Mouse (Mus musculus) regulatory T cell (primary cell): ENCODE measurements around the gene Lhfp.

Experiments
- in situ Hi-C: fragments of 300-600 bp; cut with MboI, MseI; formaldehyde crosslinking; loops from one replicate; pipeline ENCODE4 v1.15.1; 2025; ENCODE audit warnings: high pct_unique_total_duplicates

Lhfp gene

DNA sequence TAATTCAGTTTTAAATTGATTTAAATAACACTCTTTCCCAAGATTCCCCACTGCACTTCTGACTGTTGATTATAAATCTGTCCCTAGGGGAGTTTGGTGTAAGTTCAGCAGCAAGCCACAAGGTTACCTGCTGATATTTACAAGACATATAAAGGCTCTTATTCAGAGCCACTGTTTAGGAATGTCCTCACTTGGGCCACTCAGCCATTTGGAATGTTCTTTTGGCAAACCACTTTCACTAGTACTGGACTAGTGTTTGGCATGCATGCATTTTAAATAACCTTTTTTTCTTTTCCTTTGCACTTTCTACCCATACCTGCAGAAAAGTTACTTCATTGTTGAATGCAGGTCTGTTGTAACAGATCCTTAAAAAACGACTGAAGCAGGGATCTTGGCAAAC is 109.8 kb downstream of the Lhfp start:
- in situ Hi-C loops = no loop called here

DNA sequence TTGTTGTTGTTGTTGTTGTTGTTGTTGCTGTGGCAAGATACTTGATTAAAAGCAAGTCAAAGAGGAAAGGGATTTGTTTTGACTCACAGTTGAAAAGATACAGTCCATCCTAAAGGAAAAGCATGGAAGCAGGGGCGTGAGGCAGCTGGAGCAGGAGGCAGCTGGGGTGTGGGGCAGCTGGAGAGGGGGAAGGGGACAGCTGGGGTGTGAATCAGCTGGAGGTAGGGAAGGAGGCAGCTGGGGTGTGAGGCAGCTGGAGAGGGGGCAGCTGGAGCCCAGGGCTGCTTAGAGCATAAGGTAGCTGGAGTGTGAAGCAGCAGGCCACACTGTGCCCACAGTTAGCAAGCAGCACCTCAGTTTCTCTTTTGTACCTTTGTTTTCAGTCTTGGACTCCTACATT is 110.3 kb downstream of the Lhfp start:
- in situ Hi-C loops = no loop called here

DNA sequence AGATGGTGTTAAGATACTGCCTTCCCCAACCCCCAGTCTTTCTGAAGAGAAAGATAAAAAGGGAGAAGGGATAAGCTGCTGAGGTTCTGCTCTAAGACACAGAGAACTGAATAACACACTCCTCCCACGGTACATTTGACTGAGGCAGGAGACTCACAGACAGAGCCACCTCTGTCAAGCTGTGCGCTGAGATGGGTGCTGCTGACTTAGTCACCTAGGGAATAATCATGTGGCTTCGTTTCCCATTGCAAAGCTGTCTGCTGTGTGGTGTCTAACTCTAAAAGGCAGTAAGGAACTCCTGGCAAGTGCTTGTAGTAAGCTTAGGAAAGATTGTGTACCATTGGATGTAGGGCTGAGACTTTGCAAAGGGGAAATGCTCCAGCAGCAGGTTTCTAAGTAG is 120.6 kb downstream of the Lhfp start:
- in situ Hi-C loops = no loop called here

DNA sequence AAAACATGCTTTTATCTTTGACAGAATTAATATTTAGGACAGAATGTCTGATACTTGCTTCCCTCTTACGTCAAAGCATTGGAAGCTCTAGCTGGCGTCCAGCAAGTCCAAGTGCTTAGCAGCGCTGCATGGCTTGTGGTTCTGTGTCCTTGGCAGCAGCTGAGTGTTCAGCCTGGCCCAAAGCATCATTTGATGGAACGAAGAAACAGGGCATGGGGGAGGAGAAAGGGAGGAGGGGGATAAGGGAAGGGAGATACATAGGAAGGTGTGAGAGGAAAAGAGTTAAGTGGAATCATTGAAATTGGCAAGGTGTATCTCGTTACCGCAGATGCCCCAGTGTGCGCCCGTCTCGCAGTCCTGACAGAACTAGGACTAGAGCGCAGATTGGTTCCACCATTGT is 124.0 kb downstream of the Lhfp start:
- in situ Hi-C loops = no loop called here

DNA sequence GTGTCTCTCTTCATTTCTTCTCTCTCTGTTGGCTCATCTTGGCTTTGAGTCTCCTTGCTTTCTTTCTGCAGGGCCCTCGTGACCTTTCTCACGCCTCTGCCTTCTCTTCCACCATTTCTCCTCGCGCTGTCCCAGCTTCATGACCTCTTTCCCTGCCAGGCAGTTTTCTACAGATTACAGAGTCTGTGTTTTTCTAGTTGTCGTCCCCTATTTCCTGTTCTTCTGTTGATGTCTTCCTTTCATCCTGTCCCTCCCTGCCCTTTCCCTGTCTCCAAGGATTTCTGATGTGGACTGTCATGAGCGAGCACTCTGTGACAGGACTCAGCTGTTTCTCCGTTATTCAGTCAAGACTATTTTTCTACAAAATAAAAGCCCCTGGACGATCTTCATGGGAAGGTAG is 124.7 kb downstream of the Lhfp start:
- in situ Hi-C loops = no loop called here

DNA sequence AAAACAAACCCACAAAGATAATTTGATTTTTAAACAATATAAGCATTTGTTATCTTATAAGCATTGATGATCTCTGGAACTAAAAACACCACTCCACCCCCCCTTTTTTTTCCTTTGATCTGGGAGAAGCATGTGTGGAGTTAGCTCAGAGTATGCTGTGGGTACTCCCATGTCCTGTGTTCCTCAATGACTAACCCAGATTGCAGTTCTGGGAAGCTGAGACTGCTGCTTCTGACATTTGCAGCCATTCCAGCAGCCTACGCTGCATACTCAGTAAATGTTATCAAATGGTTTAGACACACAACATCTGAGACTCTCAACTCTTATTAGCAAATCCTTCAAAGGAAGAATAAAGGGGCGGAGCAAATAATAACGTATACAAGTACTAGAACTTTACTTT is 128.2 kb downstream of the Lhfp start:
- in situ Hi-C loops = no loop called here

DNA sequence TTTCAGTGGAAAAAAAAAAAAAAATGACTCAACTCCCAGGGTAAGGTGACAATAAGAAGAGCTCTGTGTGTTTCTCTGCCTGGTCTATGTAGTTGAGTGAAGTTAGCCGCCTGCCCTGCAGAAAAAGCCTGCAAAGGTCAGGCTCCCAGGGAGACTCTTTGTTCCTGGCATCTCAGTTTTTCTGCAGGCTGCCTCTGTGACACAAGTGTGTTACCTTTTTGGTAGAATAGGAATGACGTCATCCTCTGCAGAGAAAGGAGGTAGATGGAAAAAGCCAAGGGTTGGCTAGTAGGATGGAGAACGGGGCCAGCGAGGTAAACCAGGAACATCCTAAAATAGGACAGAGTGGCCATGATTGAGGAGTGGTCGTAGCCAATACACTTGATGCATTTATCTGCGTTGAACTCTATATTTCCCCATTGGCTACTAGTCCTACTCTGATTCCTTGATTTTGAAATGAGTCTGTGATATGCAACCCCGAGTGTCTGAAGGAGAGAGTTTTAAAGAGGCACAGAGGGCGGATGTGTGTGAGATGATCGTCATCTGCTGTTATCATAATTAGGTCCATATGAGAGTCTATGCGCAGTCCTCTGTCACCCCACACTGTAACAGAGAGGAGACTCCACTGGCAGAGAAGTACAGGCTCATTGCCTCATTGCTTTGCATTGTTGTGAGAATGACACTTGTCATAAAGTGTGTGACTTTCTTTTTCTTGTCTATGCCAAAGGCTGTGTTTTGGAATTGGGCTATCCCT is 132.2 kb downstream of the Lhfp start:
- in situ Hi-C loops = no loop called here

DNA sequence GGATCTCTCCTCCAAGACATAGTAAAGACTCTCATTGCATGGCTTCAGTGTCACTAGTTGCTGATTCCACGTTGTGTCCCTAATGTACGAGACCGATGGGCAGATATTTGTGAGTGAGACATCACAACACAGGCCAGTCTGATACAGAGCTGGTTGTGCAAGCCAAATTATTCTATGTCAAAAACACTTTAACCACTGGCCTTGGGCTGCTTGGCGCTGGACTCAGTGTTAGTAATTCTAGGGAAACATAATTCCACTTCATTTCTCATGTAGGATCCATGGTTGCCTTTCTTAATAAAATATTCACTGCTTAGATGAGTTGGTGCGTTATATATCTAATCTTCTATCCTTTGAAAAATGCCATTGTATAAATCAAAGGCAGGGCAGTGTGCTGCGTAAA is 138.6 kb downstream of the Lhfp start:
- in situ Hi-C loops = no loop called here

DNA sequence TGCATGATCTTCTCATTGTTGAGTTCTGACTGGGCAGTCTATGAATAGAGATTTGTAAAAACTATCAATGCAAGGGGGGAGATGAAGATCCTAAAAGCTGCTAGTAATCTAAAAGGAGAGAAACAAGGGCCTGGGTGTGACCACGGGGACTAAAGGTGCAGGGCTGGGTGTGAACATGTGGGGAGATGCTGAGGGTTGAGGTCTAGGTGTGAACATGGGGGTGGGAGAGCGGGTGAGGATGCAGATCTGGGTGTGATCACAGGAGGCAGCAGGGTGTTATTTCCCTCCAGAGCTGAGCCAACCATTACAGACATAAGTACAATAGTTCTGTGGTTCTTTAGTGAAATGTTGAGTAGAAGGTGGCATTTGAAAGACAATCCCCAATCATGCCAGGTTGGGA is 144.1 kb downstream of the Lhfp start:
- in situ Hi-C loops = no loop called here

DNA sequence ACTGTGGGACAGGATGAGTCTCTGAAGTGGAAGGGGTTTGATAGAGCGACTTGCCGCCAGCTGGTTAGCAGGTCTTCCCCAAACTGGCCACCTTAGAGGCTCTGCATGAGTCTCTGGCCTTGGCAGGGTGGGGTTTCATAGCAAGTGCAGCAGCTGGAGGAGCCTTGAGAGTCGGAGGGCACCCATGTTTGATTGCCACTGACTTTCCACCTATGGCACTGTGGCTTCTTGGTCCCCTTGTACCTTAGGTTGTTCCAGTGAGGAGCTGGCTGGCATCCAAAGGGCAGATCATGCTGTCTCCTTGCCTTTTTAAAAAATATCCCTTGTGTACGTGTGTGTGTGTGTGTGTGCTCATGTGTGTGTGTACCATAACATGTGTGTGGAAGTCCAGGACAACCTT is 152.1 kb downstream of the Lhfp start:
- in situ Hi-C loops = no loop called here

DNA sequence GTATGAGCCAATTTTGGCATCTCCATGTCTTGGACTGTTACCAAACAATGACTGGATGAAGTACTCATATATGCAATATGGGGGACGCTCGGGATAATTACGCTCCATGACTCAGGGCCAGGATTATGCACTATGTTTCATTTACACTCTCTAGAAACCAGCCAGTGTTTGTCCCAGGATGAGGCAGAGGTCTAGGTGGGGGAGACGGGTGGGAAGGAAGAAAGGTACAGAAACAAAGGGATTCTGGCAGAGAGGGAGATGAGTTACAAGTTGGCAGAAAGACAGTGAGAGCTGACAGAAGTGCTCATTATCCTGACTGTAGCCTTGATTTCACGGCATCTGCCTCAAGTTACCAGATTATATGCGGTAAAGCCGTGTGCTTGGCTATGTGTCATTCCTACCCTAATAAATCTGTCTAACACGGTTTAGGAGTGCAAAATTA is 154.4 kb downstream of the Lhfp start:
- in situ Hi-C loops = no loop called here

DNA sequence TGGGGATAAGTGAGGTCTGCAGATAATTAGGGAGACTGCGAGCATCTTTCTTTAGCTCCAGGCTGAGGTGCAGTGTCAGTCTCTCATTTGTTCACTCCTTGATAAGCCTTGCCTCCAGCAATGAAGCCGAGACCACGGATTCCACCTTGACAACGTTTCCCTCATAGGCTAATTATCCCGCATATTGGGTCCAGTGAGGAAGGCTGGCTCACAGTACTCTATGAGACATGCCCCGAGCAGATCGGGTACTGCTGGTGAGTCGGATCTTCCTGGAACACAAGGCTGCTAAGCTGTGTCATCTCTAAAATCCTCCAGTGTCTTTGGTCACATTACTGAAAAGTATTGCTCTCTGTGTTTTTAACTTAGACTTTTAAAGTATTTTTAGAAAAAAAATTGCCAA is 158.8 kb downstream of the Lhfp start:
- in situ Hi-C loops = loop anchor here (10.0 kb wide), 1 partner anchor 1235 kb away; no protein-coding TSS in a partner anchor

DNA sequence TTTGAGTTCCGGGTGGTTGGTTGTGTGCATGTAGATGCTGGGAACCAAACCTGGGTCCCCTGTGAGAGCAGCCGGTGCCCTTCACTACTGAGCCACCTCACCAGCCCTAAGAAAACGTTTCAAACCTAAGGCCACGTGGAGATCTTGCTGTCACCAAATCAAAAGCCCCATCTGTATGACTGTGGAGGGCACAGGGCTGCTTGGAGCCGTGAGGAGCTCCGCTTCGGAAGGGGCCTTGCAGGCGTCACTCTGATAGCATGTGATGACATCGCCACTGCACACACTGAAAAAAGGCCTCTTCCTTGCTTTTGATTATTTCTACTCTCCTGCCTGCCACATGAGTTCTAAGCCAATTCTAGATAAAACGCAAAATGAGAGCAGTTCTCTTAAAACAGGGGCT is 159.5 kb downstream of the Lhfp start:
- in situ Hi-C loops = loop anchor here (10.0 kb wide), 1 partner anchor 1236 kb away; no protein-coding TSS in a partner anchor

DNA sequence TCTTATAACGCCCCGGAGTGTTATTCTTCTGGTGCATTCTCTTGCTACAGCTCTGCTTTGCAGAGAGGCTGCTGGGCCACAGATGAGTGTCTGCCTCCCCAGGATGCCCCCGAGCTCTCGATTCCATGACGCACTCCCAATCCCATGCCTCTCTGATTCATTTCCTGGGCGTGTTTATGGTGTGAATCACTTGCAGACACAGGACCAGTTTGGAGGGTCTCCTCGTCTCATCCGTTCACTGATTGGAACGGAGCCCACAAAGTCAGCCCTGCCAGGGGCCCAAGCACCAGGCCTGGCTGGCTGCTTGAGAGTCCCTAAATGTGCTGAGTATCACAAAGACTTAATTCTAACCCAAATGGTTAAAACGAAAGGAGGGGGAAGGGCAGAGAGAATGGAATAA is 160.3 kb downstream of the Lhfp start:
- in situ Hi-C loops = loop anchor here (10.0 kb wide), 1 partner anchor 1237 kb away; no protein-coding TSS in a partner anchor

DNA sequence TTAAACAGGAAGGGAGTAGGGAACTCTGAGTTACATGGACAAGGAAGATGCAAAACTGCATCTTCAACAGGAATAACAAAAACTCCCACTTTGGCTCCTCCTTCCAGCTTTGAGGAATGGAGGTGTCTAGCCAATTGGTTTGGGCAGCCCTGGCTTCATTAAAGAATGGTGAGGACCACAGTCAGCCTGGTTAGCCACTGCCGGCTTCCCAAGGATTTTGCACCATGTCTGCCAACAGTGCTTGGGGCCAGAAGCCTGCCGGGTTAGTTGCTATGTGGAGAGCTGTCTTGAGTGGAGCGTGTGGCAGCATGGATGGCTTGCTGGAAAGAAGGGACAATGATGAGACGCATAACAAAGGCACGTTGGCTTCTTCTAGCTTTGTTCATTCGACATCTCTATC is 160.9 kb downstream of the Lhfp start:
- in situ Hi-C loops = loop anchor here (10.0 kb wide), 1 partner anchor 1237 kb away; no protein-coding TSS in a partner anchor

DNA sequence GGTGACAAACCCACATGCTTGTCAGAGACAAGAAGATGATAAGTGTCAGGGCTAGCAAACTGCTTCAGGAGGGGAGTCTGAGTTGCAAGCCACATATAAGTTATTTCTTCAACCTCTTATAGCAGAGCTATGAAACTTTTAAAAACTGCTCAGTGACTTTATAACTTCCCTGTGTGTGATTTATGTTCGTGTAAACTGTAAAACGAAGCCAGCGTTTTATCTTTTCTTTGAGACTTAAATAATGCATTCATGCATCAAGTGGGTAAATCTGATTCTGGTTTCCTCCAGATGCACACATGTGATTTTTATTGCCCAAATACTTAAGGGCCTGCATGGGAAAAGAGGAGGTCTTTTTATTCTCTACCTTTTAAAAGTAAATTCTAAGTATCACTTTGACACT is 161.4 kb downstream of the Lhfp start:
- in situ Hi-C loops = loop anchor here (10.0 kb wide), 1 partner anchor 1238 kb away; no protein-coding TSS in a partner anchor

DNA sequence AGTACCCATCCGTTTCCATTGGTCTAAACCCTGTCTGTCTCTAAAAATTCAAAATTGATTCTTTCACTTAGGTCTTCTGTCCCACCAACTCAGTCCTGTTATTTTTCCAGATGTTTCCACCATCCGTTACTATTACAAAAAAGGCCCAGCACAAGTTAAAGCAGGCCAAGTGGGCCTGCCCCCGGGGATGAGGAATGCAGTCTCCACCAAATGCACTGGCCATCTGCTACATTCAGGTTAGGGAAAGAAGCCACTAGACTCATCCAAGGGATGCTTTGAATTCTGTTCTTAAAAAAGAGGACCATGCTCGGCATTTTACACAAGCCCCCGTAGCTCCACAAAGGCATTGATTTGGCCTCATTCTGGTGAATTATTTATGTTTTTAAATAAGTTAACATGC is 162.3 kb downstream of the Lhfp start:
- in situ Hi-C loops = loop anchor here (10.0 kb wide), 1 partner anchor 1239 kb away; no protein-coding TSS in a partner anchor

DNA sequence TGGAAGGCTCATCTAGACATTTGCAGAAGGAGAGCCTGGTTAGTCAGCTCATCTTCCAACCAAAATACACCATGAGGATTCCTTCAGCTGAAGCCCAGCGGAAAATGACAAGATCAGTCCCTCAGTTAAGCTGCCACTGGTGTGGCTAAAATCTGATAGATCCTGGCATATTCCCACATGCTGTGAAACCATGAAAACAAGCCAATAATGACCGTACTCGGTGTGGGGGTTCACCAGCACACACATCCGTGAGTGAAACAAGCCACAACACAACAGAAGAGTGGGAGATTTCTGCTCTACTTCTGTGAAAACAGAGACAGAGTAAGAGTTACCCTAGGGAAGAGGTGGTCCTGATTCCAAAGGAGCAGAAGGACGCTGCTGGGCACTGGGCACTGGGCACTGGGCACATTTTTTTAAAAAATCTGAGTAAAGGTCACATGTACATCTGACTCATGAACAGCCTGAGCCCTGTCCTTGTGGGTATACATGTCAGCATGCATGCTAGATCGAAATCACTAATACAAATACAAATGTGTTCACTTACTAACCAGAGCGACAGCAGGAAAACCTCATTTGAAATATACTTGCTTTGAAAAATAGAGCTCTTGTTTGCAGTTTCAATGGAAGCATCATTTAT is 163.1 kb downstream of the Lhfp start:
- in situ Hi-C loops = loop anchor here (10.0 kb wide), 1 partner anchor 1240 kb away; no protein-coding TSS in a partner anchor

DNA sequence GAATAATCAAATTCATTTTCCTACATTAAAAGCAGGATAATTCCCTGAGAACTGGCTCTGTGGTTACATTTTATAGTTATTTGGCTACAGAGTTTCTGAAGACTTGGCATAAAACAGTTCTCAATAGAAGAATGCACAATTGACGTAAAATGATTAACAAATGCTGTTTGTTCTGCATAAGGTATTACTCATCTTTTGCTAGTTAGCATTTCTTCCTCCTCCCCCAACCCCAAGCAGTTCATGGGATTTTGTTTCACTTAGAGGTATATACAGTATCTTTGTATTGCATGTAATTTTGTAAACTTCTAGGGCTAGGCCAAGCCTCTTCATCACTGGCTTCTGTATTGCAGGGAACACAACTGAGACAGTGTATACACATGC is 163.6 kb downstream of the Lhfp start:
- in situ Hi-C loops = loop anchor here (10.0 kb wide), 1 partner anchor 1240 kb away; no protein-coding TSS in a partner anchor

DNA sequence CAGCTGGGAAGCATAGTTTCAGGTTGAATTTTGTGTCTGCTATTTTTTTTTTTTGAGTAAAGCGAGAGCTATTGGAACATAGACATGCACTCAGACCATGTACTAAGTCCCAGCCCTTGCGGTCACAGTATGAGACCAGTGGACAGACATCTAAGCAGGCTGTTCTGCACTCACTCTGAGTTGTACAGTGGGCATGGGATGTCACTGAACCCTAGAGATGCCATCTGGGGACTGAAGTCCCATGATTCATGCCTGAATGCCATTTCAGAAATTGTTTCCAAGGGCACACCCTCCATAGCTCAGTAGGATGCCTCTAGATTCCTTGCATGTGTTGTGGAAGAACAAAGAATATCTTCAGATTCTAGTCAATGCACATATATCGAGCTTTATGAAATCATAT is 164.4 kb downstream of the Lhfp start:
- in situ Hi-C loops = loop anchor here (10.0 kb wide), 1 partner anchor 1241 kb away; no protein-coding TSS in a partner anchor

DNA sequence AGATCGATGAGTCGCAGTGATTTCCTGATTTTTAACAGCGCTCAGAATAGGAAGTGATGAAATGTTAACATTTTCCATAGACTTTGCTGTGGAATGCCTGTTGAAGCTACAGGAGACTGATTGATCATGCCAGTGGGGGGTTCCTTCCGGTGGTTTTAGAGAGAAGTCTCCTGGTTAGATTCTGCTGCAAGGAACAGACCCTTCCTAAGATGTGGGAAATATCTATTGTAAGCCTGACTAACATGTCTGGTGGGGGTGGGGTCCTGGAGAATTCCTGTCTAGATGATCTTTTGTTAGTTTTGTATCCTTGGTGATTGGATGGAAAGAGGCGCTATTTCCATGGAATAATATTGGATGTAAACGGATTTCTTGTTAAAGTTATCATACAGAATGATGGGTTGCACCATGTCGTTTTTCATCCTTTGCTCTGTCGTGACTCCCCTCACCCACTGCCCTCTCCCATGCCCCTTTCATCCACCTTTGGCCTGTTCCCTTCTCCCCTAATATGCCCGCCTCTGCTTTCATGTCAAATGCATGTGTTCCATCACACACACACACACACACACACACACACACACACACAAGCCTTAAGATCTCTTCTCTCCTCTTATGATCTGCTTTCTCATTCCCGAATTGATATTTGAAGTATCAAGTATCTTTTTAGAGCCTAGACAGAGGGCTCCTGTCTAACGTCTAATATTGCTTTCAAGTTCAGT is 165.3 kb downstream of the Lhfp start:
- in situ Hi-C loops = loop anchor here (10.0 kb wide), 1 partner anchor 1242 kb away; no protein-coding TSS in a partner anchor

DNA sequence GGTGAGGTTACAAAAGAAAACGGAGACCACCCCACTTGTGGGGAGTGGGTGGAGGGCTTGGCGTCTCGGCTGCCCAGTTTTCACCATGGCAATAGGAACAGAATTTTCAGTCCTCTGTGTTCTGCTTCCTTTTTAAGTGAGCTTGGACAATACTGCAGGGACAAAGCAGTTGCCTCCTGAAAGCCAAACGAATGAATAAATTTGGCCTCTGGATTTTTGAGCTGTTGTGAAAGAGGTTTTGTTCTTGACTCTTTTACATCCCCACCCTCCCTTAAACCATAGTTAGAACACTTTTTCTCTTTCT is 165.8 kb downstream of the Lhfp start:
- in situ Hi-C loops = loop anchor here (10.0 kb wide), 1 partner anchor 1242 kb away; no protein-coding TSS in a partner anchor
